Mouse (Mus musculus): ENCODE results near the gene Amh.

DNA sequence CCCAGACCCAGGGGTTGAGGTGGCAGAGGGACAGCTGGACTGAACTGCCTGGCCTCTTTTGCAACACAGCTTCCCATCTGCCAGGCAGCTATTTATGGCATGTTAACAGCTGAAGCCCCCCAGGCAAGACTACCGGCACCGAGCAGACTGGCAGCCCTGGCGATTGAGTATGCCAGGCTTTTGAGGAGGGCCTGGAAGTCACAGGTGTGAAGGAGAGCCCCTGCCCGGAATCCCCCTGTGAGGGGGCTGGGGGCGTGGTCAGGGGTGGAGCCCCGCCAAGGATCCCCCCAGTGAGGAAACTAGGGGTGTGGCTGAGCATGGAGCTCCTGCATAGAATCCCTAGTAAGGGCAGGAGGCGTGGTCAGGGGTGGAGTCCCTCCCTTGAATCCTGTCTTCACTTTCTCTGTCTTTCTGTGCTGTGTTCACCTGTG lies 31.9 kb downstream of the Amh start:
- TF ChIP-seq CTCF (IDR thresholded peaks at IDR 0.05; ENCODE audit: insufficient read depth, low read length) (no peak), POLR2A (IDR thresholded peaks at IDR 0.05; ENCODE audit: borderline replicate concordance, extremely low read depth, low read depth, low read length) (no peak)
